Mouse (Mus musculus) ovary, adult 18-20 months (tissue): ENCODE measurements around the gene Mup5.
"Not testable (repeated sequence)": the region's sequence is repeated elsewhere in the genome, so short reads cannot be mapped to it uniquely, and the experiment has no call there.

Source experiments
- DNase-seq: peaks from one replicate; pipeline ENCODE4 v3.0.0; 2022; ENCODE audit warnings: low spot score, mixed read lengths

Mup5 gene

GRCm38 (mm10) chr4:61834952-61835708, at the start of gene Mup5:
Gene Mup5, minus strand, starts transcription at chr4:61835233.
- DNase-seq: no peak

- no peak for DNase-seq
These were observed 23.1 kb upstream of the Mup5 start for GRCm38 (mm10) chr4:61858160-61858559.

GRCm38 (mm10) chr4:61855831-61856698, 21.0 kb upstream of the Mup5 start:
- DNase-seq: no peak

- DNase-seq: no peak
These were observed 20.3 kb upstream of the Mup5 start for GRCm38 (mm10) chr4:61855344-61855743.

- no peak for DNase-seq
These were observed 9.9 kb upstream of the Mup5 start for GRCm38 (mm10) chr4:61844758-61845455.

GRCm38 (mm10) chr4:61829211-61829610, 5.8 kb downstream of the Mup5 start:
- DNase-seq: no peak

GRCm38 (mm10) chr4:61823185-61823584, 11.8 kb downstream of the Mup5 start:
- no peak for DNase-seq

- not testable (repeated sequence) for DNase-seq
These were observed 12.5 kb downstream of the Mup5 start for GRCm38 (mm10) chr4:61822541-61822940.

GRCm38 (mm10) chr4:61815602-61816001, 19.4 kb downstream of the Mup5 start:
- DNase-seq: no peak

- DNase-seq: no peak
These were observed 21.6 kb downstream of the Mup5 start for GRCm38 (mm10) chr4:61813435-61813834.

GRCm38 (mm10) chr4:61811193-61811592, 23.8 kb downstream of the Mup5 start:
- not testable (repeated sequence) for DNase-seq

- not testable (repeated sequence) for DNase-seq
These were observed 26.1 kb downstream of the Mup5 start for GRCm38 (mm10) chr4:61808926-61809325.

- not testable (repeated sequence) for DNase-seq
These were observed 45.3 kb downstream of the Mup5 start for GRCm38 (mm10) chr4:61789699-61790098.

- not testable (repeated sequence) for DNase-seq
These were observed 50.8 kb downstream of the Mup5 start for GRCm38 (mm10) chr4:61784231-61784630.

- DNase-seq: not testable (repeated sequence)
These were observed 52.9 kb downstream of the Mup5 start, which contains the start of gene Mup19 for GRCm38 (mm10) chr4:61782169-61782568. Gene Mup19, minus strand, starts transcription at chr4:61782269.
